Mouse (Mus musculus) embryonic facial prominence, embryonic 14.5 days (tissue): Measurements from ENCODE around the gene Gm7347. TPM values are rescaled to one million over a fixed set of nuclear protein-coding genes. Genes with fewer than 3 reads are reported as not detected.
"Not testable (repeated sequence)": the region's sequence is repeated elsewhere in the genome, so short reads cannot be mapped to it uniquely, and the experiment has no call there.

Source experiments
- ATAC-seq: fragments of 200-750 bp; cut with Nextera tagmentation; 2 replicates; pipeline ENCODE4 v1.8.0; 2017; ENCODE audit warnings: low read depth, moderate number of reproducible peaks, moderate TSS enrichment
- DNase-seq: peaks from one replicate; pipeline ENCODE4 v3.0.0-alpha.2; 2015; ENCODE audit warnings: low spot score
- H3K27ac ChIP-seq: fragments of 300-500 bp; sonication (generic); replicated peaks from 2 replicates; pipeline ENCODE4 v1.5.1; 2014; ENCODE audit warnings: low read depth, mild to moderate bottlenecking, low read length, moderate library complexity
- H3K27me3 ChIP-seq: fragments of 300-500 bp; sonication (generic); replicated peaks from 2 replicates; pipeline ENCODE4 v1.6.1; 2014; ENCODE audit warnings: low read length; ENCODE audit not compliant: control insufficient read depth, insufficient read depth
- H3K36me3 ChIP-seq: fragments of 300-500 bp; sonication (generic); 2 replicates; pipeline ENCODE4 v1.6.1; 2014; ENCODE audit warnings: low read length, mixed read lengths; ENCODE audit not compliant: control insufficient read depth, insufficient read depth
- H3K4me1 ChIP-seq: fragments of 300-500 bp; sonication (generic); 2 replicates; pipeline ENCODE4 v1.6.1; 2014; ENCODE audit warnings: antibody characterized with exemption, low read length; ENCODE audit not compliant: control insufficient read depth, insufficient read depth
- H3K4me2 ChIP-seq: fragments of 300-500 bp; sonication (generic); 2 replicates; pipeline ENCODE4 v1.6.1; 2014; ENCODE audit warnings: low read depth, mild to moderate bottlenecking, low read length, moderate library complexity, mixed read lengths
- H3K4me3 ChIP-seq: fragments of 300-500 bp; sonication (generic); 2 replicates; pipeline ENCODE4 v1.5.1; 2014; ENCODE audit warnings: low read depth, mild to moderate bottlenecking, low read length
- H3K9ac ChIP-seq: fragments of 300-500 bp; sonication (generic); 2 replicates; pipeline ENCODE4 v1.6.1; 2014; ENCODE audit warnings: low read depth, mild to moderate bottlenecking, low read length, moderate library complexity, mixed read lengths
- H3K9me3 ChIP-seq: fragments of 300-500 bp; sonication (generic); 2 replicates; pipeline ENCODE4 v1.6.1; 2016; ENCODE audit warnings: low read length; ENCODE audit not compliant: control insufficient read depth
- WGBS: fragments of 180-500 bp; shearing (Covaris S2); extraction: QIAGEN DNeasy Blood & Tissue Kit; methylation state at CpG from one replicate; pipeline ENCODE4 v1.1.7; 2014; 5-methylcytosine and 5-hydroxymethylcytosine counted together
- polyA plus RNA-seq: library from polyadenylated mRNA; unstranded; fragments of >200 nt; fragmentation: Nextera tagmentation; extraction: Ambion mirVana; gene quantifications from 2 replicates; pipeline ENCODE4 v1.2.1, GENCODE M21; 2014

Gene Gm7347
- polyA plus RNA-seq, 1 experiment from 2014 or later = 0.14 TPM

- H3K4me3 ChIP-seq = peak overlapping the region; percentile 34
- H3K4me2 ChIP-seq = peak overlapping the region; percentile 63
- ATAC-seq (peak; percentile 68), DNase-seq (peak; percentile 22)
- not testable (repeated sequence) for H3K9me3 ChIP-seq, H3K27me3 ChIP-seq, H3K27ac ChIP-seq, H3K36me3 ChIP-seq, H3K4me1 ChIP-seq
- peak overlapping the region; percentile 30; the same call in 1 of the 2 replicates for H3K9ac ChIP-seq
- 27% methylated on average over 33 of the region's 45 CpGs for WGBS
Measured at GRCm38 (mm10) chr5:26006937-26007695, 51.3 kb downstream of the Gm7347 start.

- not testable (repeated sequence) for H3K9me3 ChIP-seq, DNase-seq, H3K4me2 ChIP-seq, H3K36me3 ChIP-seq, H3K27me3 ChIP-seq, ATAC-seq, H3K9ac ChIP-seq, H3K4me3 ChIP-seq, H3K4me1 ChIP-seq, H3K27ac ChIP-seq
- 100% methylated on average over 1 of the region's 2 CpGs for WGBS
Measured at GRCm38 (mm10) chr5:26004698-26005097, 53.7 kb downstream of the Gm7347 start, which contains the start of gene Gm1979. Gm1979 (minus strand) TSS chr5:26004798.

Other genes starting within 250 kb of the Gm7347 start
- gene Gm21663, start 116.2 kb downstream of the Gm7347 start, polyA plus RNA-seq = 0.15 and 0.29 TPM in 2 replicates
- gene Gm21671, start 104.2 kb downstream of the Gm7347 start, polyA plus RNA-seq = 0.14 and 0.20 TPM in 2 replicates
- 0.22 and 0.38 TPM in 2 replicates for gene Gm21680, start 85.9 kb downstream of the Gm7347 start, polyA plus RNA-seq
- 0.17 and 0.21 TPM in 2 replicates for gene Gm21698, start 69.9 kb downstream of the Gm7347 start, polyA plus RNA-seq
- gene Gm1979, start 53.8 kb downstream of the Gm7347 start, polyA plus RNA-seq = 0.14 TPM in 1 of 2 replicates, not detected in the other
- 0.17 TPM in 1 of 2 replicates, not detected in the other for gene Gm5862, start 35.7 kb downstream of the Gm7347 start, polyA plus RNA-seq
- gene Speer4a, start 19.0 kb downstream of the Gm7347 start, polyA plus RNA-seq = 0.08 and 0.26 TPM in 2 replicates
- gene Gm10471, start 30.7 kb upstream of the Gm7347 start, polyA plus RNA-seq = 0.07 and 0.12 TPM in 2 replicates
- gene 5031410I06Rik, start 46.8 kb upstream of the Gm7347 start, polyA plus RNA-seq = 0.18 and 0.43 TPM in 2 replicates
- gene Gm10220, start 62.8 kb upstream of the Gm7347 start, polyA plus RNA-seq = 0.10 and 0.24 TPM in 2 replicates
- gene Gm7361, start 199.1 kb upstream of the Gm7347 start, polyA plus RNA-seq = 0.22 TPM in 1 of 2 replicates, not detected in the other